Mouse (Mus musculus) small intestine, adult 2 months (tissue): ENCODE data around the gene Cdc42. TPM values are rescaled to one million over a fixed set of nuclear protein-coding genes. Genes with fewer than 3 reads are reported as not detected.

Experiments
- H3K27ac ChIP-seq: fragments of 200-500 bp; 2 replicates; pipeline ENCODE4 v1.5.1; 2012; ENCODE audit warnings: low read depth, low read length, control low read depth, inconsistent platforms; ENCODE audit not compliant: insufficient read depth
- H3K27me3 ChIP-seq: fragments of 200-500 bp; 2 replicates; pipeline ENCODE4 v1.6.1; 2012; ENCODE audit warnings: mild to moderate bottlenecking, moderate library complexity, low read length, inconsistent platforms; ENCODE audit not compliant: control insufficient read depth, insufficient read depth
- H3K36me3 ChIP-seq: fragments of 200-500 bp; 2 replicates; pipeline ENCODE4 v1.6.1; 2012; ENCODE audit warnings: mild to moderate bottlenecking, low read length, control low read depth, inconsistent platforms; ENCODE audit not compliant: control insufficient read depth, insufficient read depth
- H3K4me1 ChIP-seq: fragments of 200-500 bp; 2 replicates; pipeline ENCODE4 v1.6.1; 2012; ENCODE audit warnings: low read length, inconsistent platforms, mixed read lengths; ENCODE audit not compliant: control insufficient read depth, insufficient read depth, insufficient read length
- H3K4me3 ChIP-seq: fragments of 200-500 bp; 2 replicates; pipeline ENCODE4 v1.5.1; 2012; ENCODE audit warnings: low read depth, mild to moderate bottlenecking, control low read depth, inconsistent platforms, low read length, moderate library complexity
- CTCF ChIP-seq: fragments of 200-500 bp; IDR thresholded peaks from 2 replicates; pipeline ENCODE4 v1.5.1; 2012; ENCODE audit warnings: low read depth, mild to moderate bottlenecking, control low read depth, inconsistent platforms, low read length, moderate library complexity, mixed read lengths; ENCODE audit not compliant: insufficient replicate concordance, insufficient read length; ENCODE audit errors: extremely low read depth
- POLR2A ChIP-seq: fragments of 200-500 bp; IDR thresholded peaks from 2 replicates; pipeline ENCODE4 v1.6.1; 2012; ENCODE audit warnings: low read depth, mild to moderate bottlenecking, control low read depth, inconsistent platforms, low read length, moderate library complexity
- WGBS: fragments of 180-500 bp; shearing (Covaris S2); methylation state at CpG from one replicate; pipeline ENCODE4 v1.1.7; 2018; 5-methylcytosine and 5-hydroxymethylcytosine counted together
- polyA plus RNA-seq: library from polyadenylated mRNA; depleted of rRNA; stranded (reverse); fragments of >200 nt; gene quantifications from 2 replicates; pipeline ENCODE4 v1.2.3, GENCODE M21; 2012

Gene Cdc42
- polyA plus RNA-seq, 1 experiment = 25.9 TPM

DNA sequence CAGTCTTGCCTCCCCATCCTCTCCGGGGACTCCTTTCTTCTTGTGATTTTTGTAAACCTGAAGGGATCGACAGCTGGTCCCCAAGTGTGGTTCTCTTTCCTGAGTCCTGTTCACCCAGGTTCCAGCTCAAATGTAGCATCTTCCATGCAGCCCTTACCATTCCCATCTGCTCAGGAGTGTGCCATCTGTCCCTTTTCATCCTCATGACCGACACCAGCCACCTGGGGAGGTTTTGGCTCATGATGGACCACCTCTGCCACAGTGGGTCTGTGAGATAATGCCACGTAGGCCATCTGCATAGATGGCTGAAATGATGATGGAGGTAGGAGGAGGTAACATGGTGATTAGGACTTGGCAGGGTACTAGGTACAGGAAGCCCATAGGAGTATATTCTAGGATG is 32.7 kb upstream of the Cdc42 start:
- Histone ChIP-seq H3K27me3 (no peaks in the 10 kb centered on the region), H3K27ac (no peak overlapping the region), H3K4me3 (no peak overlapping the region), H3K36me3 (no peaks in the 10 kb centered on the region), H3K4me1 (peaks cover 10% of the 10 kb centered on the region)
- TF ChIP-seq POLR2A (no peak), CTCF (no peak)
- WGBS = 91% methylated on average over 4 of the region's 4 CpGs

DNA sequence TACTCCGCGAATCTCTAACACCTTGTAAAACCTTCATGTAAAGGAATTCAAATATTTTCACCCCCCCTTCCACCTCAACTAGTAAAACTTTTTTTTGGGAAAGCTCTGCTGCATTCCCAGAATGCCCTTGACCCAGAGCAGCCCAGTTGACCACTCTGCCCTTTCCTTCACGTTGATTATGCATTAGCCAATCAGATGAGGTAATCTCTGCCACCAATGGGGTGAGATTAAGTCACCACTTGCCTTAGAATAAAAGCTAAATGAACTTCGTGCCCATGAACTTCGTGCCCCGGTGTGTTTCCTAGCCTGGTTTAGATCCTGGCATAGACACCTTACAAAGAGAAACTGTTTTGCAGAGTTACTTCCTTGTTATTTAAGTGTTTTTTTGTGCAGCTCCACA is 31.5 kb upstream of the Cdc42 start:
- H3K4me1 ChIP-seq = peaks cover 10% of the 10 kb centered on the region
- H3K27me3 ChIP-seq = no peaks in the 10 kb centered on the region
- H3K4me3 ChIP-seq = peak overlapping the region; percentile 80
- 4% methylated on average over 6 of the region's 6 CpGs for WGBS
- H3K36me3 ChIP-seq = no peaks in the 10 kb centered on the region
- TF ChIP-seq CTCF (no peak), POLR2A (no peak)
- H3K27ac ChIP-seq = peak overlapping the region; percentile 99

DNA sequence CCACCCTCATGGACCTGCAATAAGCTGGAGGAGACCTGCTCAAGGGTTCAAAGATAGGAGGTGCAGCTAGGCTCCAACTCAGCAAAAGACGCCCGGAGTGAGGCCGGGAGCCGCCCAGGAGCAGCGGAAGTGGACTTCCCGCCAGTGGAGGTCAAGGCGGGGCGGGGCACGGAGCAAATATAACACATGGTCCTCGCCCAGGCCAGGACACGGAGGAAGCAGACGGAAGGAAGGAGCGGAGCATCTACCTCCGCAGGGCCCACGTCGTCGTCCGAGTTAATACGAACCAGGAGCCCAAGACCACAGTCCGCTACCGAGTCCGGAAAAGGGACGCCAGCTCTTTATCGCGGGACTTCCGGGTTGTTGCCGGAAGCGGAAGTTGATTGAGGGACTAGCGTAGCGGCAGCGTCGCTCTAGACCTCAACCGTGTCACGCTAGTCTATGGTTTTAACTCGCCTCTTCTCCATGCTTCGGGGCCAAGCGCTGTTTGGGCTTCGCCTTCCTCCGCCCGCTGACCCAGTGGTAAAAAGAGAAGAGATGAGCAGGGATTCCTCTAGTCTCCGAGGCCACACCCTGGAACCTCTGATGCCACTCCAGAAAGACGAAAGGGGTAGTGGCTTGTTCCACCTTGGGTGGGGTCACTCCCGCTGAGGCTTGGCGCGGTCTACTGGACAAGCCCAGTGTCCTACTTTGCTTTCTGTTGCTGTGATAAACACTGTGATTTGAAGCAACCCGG is 30.7 kb upstream of the Cdc42 start:
- peak; percentile 55 for TF ChIP-seq POLR2A
- no peak for TF ChIP-seq CTCF
- peak overlapping the region; percentile 80 for H3K4me3 ChIP-seq
- H3K4me1 ChIP-seq = peaks cover 10% of the 10 kb centered on the region
- under 1% methylated on average over 46 of the region's 46 CpGs for WGBS
- H3K36me3 ChIP-seq = no peaks in the 10 kb centered on the region
- peak overlapping the region; percentile 99 for H3K27ac ChIP-seq
- no peaks in the 10 kb centered on the region for H3K27me3 ChIP-seq

DNA sequence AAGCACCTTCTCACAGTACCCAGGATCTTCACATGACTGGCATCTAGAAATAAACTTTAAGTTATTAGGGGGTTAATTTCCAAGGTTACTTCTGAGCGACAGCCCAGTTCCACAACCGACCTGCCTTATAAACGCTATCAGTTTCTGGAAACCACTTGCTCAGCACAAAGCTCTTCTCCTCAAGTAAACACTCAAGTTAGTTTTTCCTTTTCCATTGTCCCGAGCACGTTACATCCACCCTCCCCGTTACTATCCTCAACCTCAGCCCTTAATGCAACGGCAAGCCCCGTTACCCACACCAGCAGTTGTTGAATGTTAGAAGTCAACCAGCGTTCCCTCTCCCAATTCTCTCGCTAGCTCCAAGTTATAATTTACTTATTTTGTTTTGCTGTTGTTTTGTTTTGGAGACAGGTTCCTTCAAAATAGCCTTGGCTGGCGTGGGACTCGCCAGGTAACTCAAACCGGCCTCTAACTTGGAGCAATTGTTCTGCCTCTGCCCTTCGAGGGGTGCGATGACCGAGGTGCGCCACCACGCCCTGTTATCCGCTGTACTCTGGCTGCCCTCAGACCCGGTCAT is 30.1 kb upstream of the Cdc42 start:
- under 1% methylated on average over 20 of the region's 20 CpGs for WGBS
- peak overlapping the region; percentile 99 for H3K27ac ChIP-seq
- no peaks in the 10 kb centered on the region for H3K36me3 ChIP-seq
- H3K4me1 ChIP-seq = peaks cover 6% of the 10 kb centered on the region; the same call in 1 of the 2 replicates
- no peak for TF ChIP-seq POLR2A
- no peak for TF ChIP-seq CTCF
- H3K4me3 ChIP-seq = peak overlapping the region; percentile 80
- H3K27me3 ChIP-seq = no peaks in the 10 kb centered on the region

DNA sequence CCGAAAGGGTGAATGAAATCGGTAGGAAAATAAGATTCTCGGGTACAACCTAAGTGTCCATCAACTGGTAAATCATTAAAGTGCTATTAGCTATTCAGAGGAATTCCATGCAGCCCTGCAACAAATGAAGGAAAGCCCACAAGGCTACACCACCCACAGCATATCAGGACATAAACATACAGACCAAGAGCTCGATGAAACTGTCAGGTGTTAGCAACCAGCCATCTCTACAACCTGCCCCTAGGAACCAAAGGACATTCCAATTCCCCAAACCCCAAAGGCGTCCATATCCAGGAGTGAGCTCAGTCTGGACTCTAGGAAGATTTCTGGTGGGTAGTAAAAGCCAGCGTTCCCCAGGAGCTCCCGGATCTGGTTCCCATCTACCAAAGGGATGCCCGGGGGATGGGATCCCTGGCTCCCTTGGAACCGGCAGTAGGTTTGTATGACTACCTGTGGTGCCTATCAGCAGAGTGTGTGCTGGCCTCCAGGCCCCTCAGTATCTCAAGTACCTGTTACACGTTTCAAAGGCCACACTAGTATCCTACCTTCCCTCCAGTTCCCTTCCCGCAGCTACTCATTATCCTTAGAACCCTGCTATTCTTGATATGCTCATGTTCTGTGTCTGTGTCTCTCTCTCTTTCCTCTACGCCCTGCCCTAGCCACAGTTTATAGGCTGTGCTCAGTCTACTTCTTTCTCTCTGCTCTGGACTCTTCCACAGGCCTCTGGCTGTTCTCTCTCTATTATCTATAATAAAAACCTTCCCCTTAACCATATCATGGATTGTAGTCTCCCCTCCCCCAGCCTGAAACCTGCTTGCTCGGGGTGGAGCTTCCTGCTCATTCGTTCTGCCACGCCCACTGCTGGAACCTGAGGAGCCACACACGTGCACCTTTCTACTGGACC is 23.4 kb upstream of the Cdc42 start:
- Histone ChIP-seq H3K4me3 (no peak overlapping the region), H3K27me3 (no peaks in the 10 kb centered on the region), H3K4me1 (peaks cover 10% of the 10 kb centered on the region; the same call in 1 of the 2 replicates), H3K36me3 (no peaks in the 10 kb centered on the region), H3K27ac (peak overlapping the region; percentile 86)
- WGBS = 22% methylated on average over 15 of the region's 16 CpGs
- TF ChIP-seq CTCF (no peak), POLR2A (no peak)

DNA sequence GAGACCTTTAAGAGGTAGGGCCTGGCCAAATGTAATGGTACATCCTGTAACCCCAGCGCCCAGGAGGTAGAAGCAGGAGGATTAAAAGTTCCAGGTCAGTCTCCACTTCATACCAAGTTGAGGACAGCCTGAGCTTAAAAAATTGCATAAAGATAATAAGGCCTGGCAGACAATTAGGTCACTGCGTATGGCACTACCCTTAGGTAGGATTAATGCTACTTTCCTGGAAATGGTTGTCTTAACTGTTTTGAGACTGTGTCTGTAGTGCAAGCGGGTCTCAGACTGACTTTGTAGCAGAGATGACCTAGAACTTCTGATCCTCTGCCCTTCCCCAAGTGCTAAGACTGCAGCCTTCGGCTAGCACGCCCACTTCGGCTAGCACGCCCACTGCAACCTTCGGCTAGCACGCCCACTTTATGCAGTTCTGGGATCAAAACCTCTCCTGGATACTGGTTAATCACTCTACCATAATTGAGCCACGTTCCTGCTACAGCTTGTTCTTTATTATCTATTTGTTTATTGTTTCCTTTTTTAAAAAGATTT is 22.3 kb upstream of the Cdc42 start:
- Histone ChIP-seq H3K4me3 (no peak overlapping the region), H3K27ac (peak overlapping the region; percentile 15; the same call in 1 of the 2 replicates), H3K27me3 (no peaks in the 10 kb centered on the region), H3K36me3 (no peaks in the 10 kb centered on the region), H3K4me1 (peaks cover 10% of the 10 kb centered on the region; the same call in 1 of the 2 replicates)
- 66% methylated on average over 10 of the region's 10 CpGs for WGBS
- TF ChIP-seq POLR2A = no peak
- no peak for TF ChIP-seq CTCF
